Mouse (Mus musculus) ES-Bruce4 (cell line): ENCODE results near the gene Rnf144b.

ENCODE experiments used
- CTCF ChIP-seq: IDR thresholded peaks from one replicate; pipeline ENCODE4 v1.8.1; 2011; ENCODE audit warnings: low read depth, low read length
- POLR2A ChIP-seq: IDR thresholded peaks from one replicate; pipeline ENCODE4 v1.8.1; 2011; ENCODE audit warnings: low read length; ENCODE audit not compliant: insufficient read depth

GRCm38 (mm10) chr13:47244771-47245170 lies 122.3 kb downstream of the Rnf144b start:
- TF ChIP-seq POLR2A (no peak), CTCF (no peak)
